Mouse (Mus musculus) embryo, embryonic 9.5 days (tissue): ENCODE measurements around the gene Rmnd5a.
"Not testable (repeated sequence)": the region's sequence is repeated elsewhere in the genome, so short reads cannot be mapped to it uniquely, and the experiment has no call there.

Experiments used
- DNase-seq: peaks from one replicate; pipeline ENCODE4 v3.0.0-alpha.2; 2017; ENCODE audit errors: extremely low spot score

Gene Rmnd5a

DNA sequence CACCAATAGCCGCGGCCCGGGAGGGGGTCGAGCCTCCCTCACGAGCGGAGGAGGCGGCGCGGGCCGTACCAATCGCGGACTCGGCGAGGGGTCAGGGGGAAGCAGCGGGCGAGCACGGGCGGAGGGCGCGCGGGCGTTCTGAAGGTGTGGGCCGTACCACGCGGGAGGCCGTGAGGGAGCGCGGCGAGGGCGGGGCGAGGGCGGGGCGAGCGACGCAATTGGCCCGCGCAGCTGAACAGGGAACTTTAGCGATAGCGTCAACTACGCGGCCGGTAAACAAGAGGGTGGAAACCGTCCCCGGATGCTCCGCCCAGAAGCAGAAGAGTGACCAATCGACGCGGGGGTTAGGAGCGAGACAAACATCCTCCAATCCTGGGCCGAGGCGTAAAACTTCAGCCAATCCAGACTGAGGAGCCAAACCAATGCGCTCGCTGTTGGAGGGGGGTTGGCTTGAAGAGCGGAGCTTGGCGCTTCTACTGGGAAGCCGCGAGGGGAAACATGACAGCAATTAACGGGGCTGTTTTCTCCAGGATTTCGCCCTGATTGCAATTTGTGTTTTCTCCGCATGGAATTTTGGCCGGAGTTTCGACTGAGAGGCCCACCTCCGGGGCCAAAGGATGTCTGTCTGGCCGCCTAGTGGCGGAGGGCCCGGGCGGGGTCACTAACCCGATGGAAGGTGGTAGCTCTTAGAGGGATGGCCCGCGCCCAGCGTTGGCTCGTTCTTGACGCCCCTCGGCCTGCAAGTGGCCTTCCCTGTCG, at the start of gene Rmnd5a:
Rmnd5a (minus strand) TSS at position 146 of the 759 bp plus-strand sequence.
- DNase-seq, result peak; percentile 98

- DNase-seq, result no peak
These were observed 47.5 kb upstream of the Rmnd5a start for GRCm38 (mm10) chr6:71487966-71488365.

GRCm38 (mm10) chr6:71486867-71487266, 46.4 kb upstream of the Rmnd5a start:
- no peak for DNase-seq

GRCm38 (mm10) chr6:71486226-71486625, 45.8 kb upstream of the Rmnd5a start:
- DNase-seq, result no peak

- DNase-seq, result no peak
These were observed 44.8 kb upstream of the Rmnd5a start for GRCm38 (mm10) chr6:71485246-71485645.

GRCm38 (mm10) chr6:71481136-71481535, 40.7 kb upstream of the Rmnd5a start:
- DNase-seq, result no peak

DNA sequence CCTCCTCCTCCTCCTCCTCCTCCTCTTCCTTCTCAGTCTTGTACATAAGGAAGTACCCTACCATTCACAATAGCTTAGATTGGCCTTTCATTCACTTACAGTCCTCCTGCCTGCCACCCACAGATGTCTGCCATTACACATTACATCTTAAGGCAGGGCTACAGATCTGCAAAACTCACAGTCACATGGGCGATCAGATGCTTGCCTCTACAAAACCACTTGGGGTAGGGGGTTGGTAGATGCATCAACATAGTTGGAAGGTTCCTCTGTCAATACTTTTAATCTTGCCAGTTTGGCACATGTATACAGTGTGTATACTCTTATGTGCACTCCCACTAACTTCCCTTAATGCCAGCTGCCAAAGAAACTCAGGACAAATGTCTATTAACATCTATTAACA, 39.7 kb upstream of the Rmnd5a start:
- DNase-seq, result no peak

DNA sequence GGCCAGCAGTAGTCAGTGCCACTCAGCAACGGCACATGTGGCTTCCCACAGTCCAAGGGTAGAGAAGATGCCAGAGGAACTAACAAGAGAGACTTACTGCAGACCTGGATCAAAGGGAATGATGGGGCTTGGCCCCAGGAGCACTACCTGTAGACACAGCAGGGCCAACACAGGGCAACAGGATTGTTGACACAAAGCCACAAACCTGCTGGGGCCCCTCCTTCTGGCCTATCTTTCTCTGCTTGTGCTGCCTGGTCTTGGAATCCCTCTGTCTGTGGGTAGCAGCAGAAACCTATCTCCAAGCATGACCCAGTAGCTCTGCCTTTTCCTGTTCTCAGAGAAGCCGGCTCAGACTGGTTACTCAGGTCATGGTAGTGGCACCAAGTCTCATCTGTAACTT, 39.2 kb upstream of the Rmnd5a start:
- DNase-seq, result not testable (repeated sequence)

GRCm38 (mm10) chr6:71478816-71479568, 38.6 kb upstream of the Rmnd5a start:
- not testable (repeated sequence) for DNase-seq

DNA sequence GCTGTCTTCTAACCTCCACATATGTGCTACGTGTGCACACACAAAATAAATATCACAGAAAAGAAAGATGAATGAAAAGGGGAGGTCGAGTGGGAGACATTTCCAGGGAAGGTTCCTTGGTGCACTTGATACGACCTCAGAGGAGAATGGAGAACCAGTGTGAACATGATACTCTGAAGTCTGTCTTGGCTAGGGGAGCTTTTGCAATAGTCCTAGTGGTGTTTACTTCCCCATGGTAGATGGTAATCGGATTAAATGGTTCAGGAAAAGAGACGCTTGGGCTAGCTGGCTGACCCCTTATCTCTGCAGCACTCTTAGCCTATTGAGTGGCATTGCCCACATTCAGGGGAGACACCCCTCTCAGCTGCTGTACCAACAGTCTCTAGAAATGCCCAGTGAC, 36.3 kb upstream of the Rmnd5a start:
- no peak for DNase-seq

- DNase-seq, result no peak
These were observed 35.2 kb upstream of the Rmnd5a start for GRCm38 (mm10) chr6:71475604-71476003.

DNA sequence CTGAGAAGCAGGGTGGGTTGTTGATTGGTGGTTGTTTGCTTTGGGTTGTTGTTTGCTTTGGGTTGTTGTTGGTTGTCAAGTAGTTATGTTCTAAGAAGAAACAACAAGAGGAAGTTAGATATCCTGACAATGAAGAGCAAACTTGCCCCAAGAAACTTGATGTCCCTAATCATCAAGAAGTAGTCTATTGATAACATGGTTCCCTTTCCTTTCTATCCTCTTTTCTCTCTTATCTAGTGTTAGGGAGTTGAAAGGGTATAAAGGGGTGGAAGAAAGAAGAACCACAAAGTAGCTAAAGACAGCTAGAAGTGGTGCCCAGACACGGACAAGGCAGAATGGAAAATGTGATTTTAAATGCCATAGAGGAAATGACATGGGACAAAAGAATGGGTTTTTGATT, 32.3 kb upstream of the Rmnd5a start:
- no peak for DNase-seq

GRCm38 (mm10) chr6:71471830-71472520, 31.5 kb upstream of the Rmnd5a start:
- DNase-seq, result no peak

GRCm38 (mm10) chr6:71469291-71469690, 28.9 kb upstream of the Rmnd5a start:
- DNase-seq, result no peak

- DNase-seq, result no peak
These were observed 27.3 kb upstream of the Rmnd5a start for GRCm38 (mm10) chr6:71467766-71468165.

- DNase-seq, result no peak
These were observed 24.7 kb upstream of the Rmnd5a start for GRCm38 (mm10) chr6:71465146-71465545.

- DNase-seq, result no peak
These were observed 17.6 kb upstream of the Rmnd5a start for GRCm38 (mm10) chr6:71457956-71458608.

- not testable (repeated sequence) for DNase-seq
These were observed 13.7 kb upstream of the Rmnd5a start for GRCm38 (mm10) chr6:71453983-71454739.

DNA sequence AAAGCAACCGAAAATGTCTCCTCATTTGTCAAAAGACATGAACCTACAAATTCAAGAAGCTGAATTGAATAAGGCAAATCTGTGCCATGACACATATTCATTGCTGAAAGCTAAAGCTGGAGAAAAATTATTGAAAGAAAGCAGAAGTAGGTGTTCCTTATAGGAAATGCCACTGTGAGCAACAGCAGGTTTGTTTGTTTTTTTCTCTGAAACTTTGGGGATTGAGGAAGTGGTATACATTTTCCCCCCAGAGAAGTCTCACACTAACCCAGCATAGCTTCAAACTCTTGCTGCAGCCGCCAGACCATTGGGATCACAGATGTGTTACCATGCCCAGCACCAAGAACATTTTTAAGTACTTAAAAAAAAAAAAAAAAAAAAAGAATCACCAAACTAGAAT, 12.4 kb upstream of the Rmnd5a start:
- no peak for DNase-seq

GRCm38 (mm10) chr6:71445560-71445959, 5.1 kb upstream of the Rmnd5a start:
- no peak for DNase-seq

- no peak for DNase-seq
These were observed 4.3 kb upstream of the Rmnd5a start for GRCm38 (mm10) chr6:71444756-71445155.
